Mouse (Mus musculus) G1E (cell line): ENCODE results near the gene Slc35c2. TPM values are rescaled to one million over a fixed set of nuclear protein-coding genes. Genes with fewer than 3 reads are reported as not detected.

Experiments
- ATAC-seq: 2 replicates; pipeline ENCODE4 v1.8.0; 2016; ENCODE audit warnings: mild to moderate bottlenecking; ENCODE audit not compliant: insufficient number of reproducible peaks, poor library complexity, low FRiP score, severe bottlenecking; ENCODE audit errors: extremely low read depth
- DNase-seq: peaks from one replicate; pipeline ENCODE4 v3.0.0; 2012; ENCODE audit warnings: low spot score
- H3K27me3 ChIP-seq: 2 replicates; pipeline ENCODE4 v1.6.1; 2012; ENCODE audit warnings: mild to moderate bottlenecking, low read length, inconsistent platforms; ENCODE audit not compliant: insufficient read depth
- H3K36me3 ChIP-seq: replicated peaks from 2 replicates; pipeline ENCODE3; 2012; ENCODE audit warnings: mild to moderate bottlenecking, inconsistent platforms
- H3K4me1 ChIP-seq: 2 replicates; pipeline ENCODE4 v1.6.1; 2012; ENCODE audit warnings: low read depth, low read length, inconsistent platforms, mixed read lengths; ENCODE audit not compliant: insufficient read depth
- H3K4me3 ChIP-seq: 2 replicates; pipeline ENCODE4 v1.5.1; 2012; ENCODE audit warnings: low read depth, mild to moderate bottlenecking, inconsistent platforms, low read length, moderate library complexity, mixed read lengths
- H3K9me3 ChIP-seq: replicated peaks from 2 replicates; pipeline ENCODE4 v1.6.1; 2012; ENCODE audit warnings: inconsistent platforms
- CTCF ChIP-seq: IDR thresholded peaks from 2 replicates; pipeline ENCODE4 v1.5.1; 2012; ENCODE audit warnings: low read depth, low read length, inconsistent platforms, mixed read lengths
- GATA1 ChIP-seq: IDR thresholded peaks from 2 replicates; pipeline ENCODE4 v1.6.1; 2012; ENCODE audit warnings: borderline replicate concordance, low read length, inconsistent platforms, mixed read lengths
- GATA2 ChIP-seq: IDR thresholded peaks from 2 replicates; pipeline ENCODE4 v1.6.1; 2012; ENCODE audit warnings: low read depth, low read length, inconsistent platforms, borderline replicate concordance
- POLR2AphosphoS5 ChIP-seq: IDR thresholded peaks from 2 replicates; pipeline ENCODE4 v1.6.1; 2012; ENCODE audit warnings: low read depth, low read length, inconsistent platforms; ENCODE audit not compliant: insufficient replicate concordance
- TAL1 ChIP-seq: conservative IDR thresholded peaks from 2 replicates; pipeline ENCODE4 v1.6.1; 2012; ENCODE audit warnings: low read depth, low read length, inconsistent platforms, mixed read lengths
- polyA plus RNA-seq: library from polyadenylated mRNA; stranded (reverse); fragments of >175 nt; gene quantifications from 2 replicates; pipeline ENCODE4 v1.2.3, GENCODE M21; 2012
- total RNA-seq, 2 experiments: library from RNA; stranded (forward) in 1 of 2; stranded (reverse) in 1 of 2; fragments of 200-1000 nt in 1 of 2; fragments of >200 nt in 1 of 2; fragmentation: Nextera tagmentation in 1 of 2; gene quantifications; 2 replicates each; pipeline ENCODE4 v1.2.3; 2014 to 2017

The Slc35c2 gene
- total and polyA plus RNA-seq, 3 experiments, result 32.7 to 62.5 (median 41.6) TPM

DNA sequence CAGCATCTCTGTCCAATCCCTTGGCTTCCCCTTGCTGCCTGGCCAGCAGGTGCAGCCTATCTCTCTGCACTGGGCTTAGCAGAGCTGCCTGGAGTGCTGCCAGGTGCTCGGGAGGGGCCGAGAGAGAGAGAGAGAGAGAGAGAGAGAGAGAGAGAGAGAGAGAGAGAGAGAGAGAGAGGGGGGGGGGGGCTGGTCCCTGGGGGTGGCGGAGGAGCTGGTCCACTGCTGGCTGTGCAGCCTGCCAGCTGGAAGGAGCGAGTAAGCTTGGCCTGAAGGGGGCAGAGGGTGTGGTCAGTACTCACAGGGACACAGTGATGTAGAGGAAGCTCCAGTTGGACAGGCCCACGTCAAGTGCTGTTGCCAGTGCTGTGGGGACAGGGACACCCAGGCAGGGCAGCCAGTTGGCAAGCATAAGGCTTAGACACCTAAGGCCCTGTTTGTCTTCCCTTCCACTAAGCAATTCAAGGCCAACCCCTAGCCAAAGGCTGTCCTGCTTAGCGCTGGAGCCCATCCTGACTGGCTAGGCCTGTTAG, 5.8 kb downstream of the Slc35c2 start:
- H3K4me1 ChIP-seq, result peaks cover 19% of the 10 kb centered on the region
- ATAC-seq (no peak), DNase-seq (no peak)
- H3K36me3 ChIP-seq, result peaks cover 94% of the 10 kb centered on the region
- H3K9me3 ChIP-seq, result no peaks in the 10 kb centered on the region
- H3K27me3 ChIP-seq, result no peaks in the 10 kb centered on the region
- no peak overlapping the region for H3K4me3 ChIP-seq
- no peak for TF ChIP-seq POLR2AphosphoS5
- TF ChIP-seq TAL1, result no peak
- TF ChIP-seq GATA1, result no peak
- no peak for TF ChIP-seq CTCF
- TF ChIP-seq GATA2, result no peak

DNA sequence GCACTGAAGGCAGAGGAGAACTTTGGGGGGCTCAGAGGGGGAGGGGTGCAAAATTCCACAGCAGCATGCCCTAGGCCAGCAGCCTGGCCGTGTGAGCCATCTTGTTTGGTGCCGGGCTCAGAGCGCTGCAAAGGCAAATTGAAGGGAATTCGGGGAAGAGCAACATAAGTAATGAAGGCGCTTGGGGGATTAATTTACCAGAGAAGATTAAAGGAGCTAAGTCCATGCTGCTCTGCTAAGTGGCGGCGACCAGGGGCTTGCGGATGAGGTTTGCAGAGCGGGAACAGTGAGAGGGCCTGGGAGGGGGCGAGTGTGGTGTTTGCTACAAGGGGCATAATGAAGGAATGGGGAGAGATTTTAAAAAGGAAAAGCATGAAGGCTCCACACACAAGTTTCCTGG, 8.3 kb downstream of the Slc35c2 start:
- no peak for ATAC-seq
- peaks cover 6% of the 10 kb centered on the region for H3K4me1 ChIP-seq
- TF ChIP-seq POLR2AphosphoS5 (no peak), CTCF (no peak), GATA1 (no peak), TAL1 (no peak), GATA2 (no peak)
- peaks cover 91% of the 10 kb centered on the region for H3K36me3 ChIP-seq
- H3K9me3 ChIP-seq, result no peaks in the 10 kb centered on the region
- no peaks in the 10 kb centered on the region for H3K27me3 ChIP-seq
- no peak overlapping the region for H3K4me3 ChIP-seq
- DNase-seq, result no peak

DNA sequence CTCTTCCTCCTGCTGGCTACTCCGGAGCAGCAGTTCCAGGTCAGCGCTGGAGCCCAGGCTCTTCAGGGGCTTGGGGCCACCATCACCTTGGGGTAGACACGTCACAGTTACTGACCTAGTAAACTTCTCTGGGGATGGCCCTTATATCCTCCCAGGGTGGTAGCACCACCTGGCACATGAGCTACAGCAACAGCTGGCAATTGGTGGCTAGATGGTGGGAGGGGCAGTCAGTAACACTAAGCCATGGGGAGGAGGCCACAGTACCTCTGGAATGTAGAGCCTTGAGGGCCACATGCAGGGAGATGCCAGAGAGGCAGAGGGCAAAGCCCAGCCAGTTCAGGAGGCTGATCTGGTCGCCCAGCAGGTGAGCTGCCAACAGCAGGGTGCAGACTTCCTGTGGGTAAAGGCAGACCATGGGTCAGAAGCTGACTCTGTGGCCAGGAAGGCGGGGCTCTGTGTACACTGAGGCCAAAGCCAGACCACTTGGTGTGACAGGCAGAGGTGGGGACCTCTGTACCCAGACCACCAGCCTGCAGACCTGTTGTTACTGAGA, 10.4 kb downstream of the Slc35c2 start:
- ATAC-seq, result no peak
- TF ChIP-seq POLR2AphosphoS5 (no peak), TAL1 (no peak), GATA2 (no peak), CTCF (no peak), GATA1 (no peak)
- Histone ChIP-seq H3K27me3 (no peaks in the 10 kb centered on the region), H3K4me1 (peaks cover 2% of the 10 kb centered on the region; the same call in 1 of the 2 replicates), H3K36me3 (peaks cover 70% of the 10 kb centered on the region), H3K9me3 (no peaks in the 10 kb centered on the region), H3K4me3 (no peak overlapping the region)
- DNase-seq, result no peak

DNA sequence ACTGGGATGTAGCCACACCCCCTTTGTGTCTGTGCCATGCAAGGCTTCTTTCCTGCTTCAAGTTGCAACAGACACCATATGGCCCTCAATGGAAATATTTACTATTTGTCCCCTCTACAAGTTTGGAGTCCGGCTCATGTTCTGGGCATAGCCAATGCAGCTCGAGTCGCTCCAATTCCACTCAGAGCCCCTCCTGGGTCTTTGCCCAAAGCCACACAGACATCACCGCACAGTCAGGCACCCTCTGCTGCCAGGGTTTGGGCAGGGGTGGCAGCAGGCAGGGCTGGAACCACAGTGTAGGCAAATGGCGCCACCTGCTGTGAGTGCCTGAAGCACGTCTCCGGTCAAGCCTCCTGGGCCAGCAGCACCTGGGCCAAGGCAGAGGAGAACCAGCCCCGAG, 11.8 kb downstream of the Slc35c2 start:
- ATAC-seq, result 0 out of 2 replicates have a peak, but pooled peaks have one; percentile 25
- Histone ChIP-seq H3K9me3 (no peaks in the 10 kb centered on the region), H3K27me3 (no peaks in the 10 kb centered on the region), H3K36me3 (peaks cover 56% of the 10 kb centered on the region), H3K4me1 (no peaks in the 10 kb centered on the region), H3K4me3 (no peak overlapping the region)
- no peak for DNase-seq
- TF ChIP-seq GATA2, result no peak
- no peak for TF ChIP-seq GATA1
- no peak for TF ChIP-seq TAL1
- no peak for TF ChIP-seq POLR2AphosphoS5
- no peak for TF ChIP-seq CTCF

DNA sequence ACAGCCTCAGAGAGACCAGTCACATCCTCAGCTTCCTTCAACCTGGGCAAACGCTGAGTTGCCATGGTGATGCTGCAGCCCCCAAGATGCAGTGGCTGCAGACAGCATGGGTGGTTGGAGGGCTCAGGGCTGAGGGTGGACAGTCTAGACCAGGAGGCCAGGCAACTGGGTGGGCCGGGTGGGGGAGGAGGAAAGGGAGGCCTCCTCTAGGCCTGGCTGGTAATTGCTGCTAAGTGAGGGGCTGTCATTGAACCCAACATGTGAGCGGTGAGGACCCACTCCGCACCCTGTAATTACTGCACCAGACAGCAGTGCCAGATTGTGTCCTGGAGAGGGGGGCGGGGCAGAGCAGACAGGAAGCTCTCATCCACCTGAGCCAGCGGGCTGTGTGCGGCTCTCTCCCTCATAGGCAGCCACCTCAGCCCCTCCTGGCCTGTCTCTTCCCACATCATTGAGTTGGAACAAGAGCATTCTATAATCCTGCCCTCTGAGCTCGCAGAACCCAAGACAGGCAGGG, 12.5 kb downstream of the Slc35c2 start:
- DNase-seq (no peak), ATAC-seq (no peak)
- no peak overlapping the region for H3K4me3 ChIP-seq
- H3K27me3 ChIP-seq, result no peaks in the 10 kb centered on the region
- H3K9me3 ChIP-seq, result no peaks in the 10 kb centered on the region
- peaks cover 49% of the 10 kb centered on the region for H3K36me3 ChIP-seq
- no peaks in the 10 kb centered on the region for H3K4me1 ChIP-seq
- no peak for TF ChIP-seq GATA1

DNA sequence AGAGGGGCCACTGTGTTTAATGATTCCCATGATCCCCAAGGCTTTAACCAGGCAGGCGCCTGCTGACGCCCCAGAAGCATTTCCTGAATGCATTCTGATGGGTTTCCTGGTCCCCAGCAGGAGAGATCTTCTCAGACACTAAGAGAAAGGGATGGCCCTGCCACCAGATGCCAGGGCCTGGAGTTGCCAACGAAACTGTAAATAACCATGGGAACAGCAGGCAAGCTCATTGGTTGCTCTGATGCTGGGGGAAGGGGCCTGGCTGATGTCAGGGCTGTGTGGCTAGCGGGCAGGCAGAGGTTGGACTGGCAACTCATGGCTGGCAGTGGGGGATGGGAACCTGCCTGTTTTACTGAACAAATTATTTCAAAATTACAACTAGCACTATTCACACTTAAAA, 14.1 kb downstream of the Slc35c2 start:
- Histone ChIP-seq H3K4me1 (no peaks in the 10 kb centered on the region), H3K9me3 (no peaks in the 10 kb centered on the region), H3K27me3 (no peaks in the 10 kb centered on the region), H3K4me3 (no peak overlapping the region), H3K36me3 (peaks cover 33% of the 10 kb centered on the region)
- TF ChIP-seq GATA1 (no peak), CTCF (no peak), POLR2AphosphoS5 (no peak), GATA2 (no peak), TAL1 (no peak)
- ATAC-seq, result no peak
- no peak for DNase-seq

DNA sequence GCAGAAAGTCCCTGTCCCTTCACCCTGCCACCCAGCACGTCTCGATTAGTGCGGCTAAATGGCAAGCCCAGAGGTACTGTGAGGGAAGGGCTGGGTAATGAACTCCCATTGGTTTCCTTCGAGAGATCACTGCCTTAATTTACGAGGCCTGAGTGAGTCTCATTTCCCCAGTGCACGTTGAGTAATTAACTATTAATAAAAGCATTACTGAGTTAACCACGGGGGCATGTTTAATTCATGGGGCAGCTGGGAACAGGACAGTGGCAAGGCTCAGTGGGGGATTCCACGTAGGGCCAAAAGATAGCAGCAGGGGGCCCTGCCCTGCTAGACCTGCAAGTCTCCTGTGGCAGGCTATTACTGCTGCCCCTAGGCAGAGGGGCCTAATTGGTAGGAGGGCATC, 16.3 kb downstream of the Slc35c2 start:
- no peak for DNase-seq
- Histone ChIP-seq H3K4me3 (no peak overlapping the region), H3K4me1 (no peaks in the 10 kb centered on the region), H3K36me3 (peaks cover 11% of the 10 kb centered on the region), H3K27me3 (no peaks in the 10 kb centered on the region), H3K9me3 (no peaks in the 10 kb centered on the region)
- TF ChIP-seq TAL1, result no peak
- TF ChIP-seq POLR2AphosphoS5, result no peak
- TF ChIP-seq GATA2, result no peak
- no peak for TF ChIP-seq CTCF
- TF ChIP-seq GATA1, result no peak
- no peak for ATAC-seq
